Mouse (Mus musculus) kidney, postnatal 0 days (tissue): Measurements from ENCODE around the gene Grid2. TPM values are rescaled to one million over a fixed set of nuclear protein-coding genes. Genes with fewer than 3 reads are reported as not detected.
"Not testable (repeated sequence)": the region's sequence is repeated elsewhere in the genome, so short reads cannot be mapped to it uniquely, and the experiment has no call there.

Experiments used
- ATAC-seq: fragments of 200-750 bp; cut with Nextera tagmentation; replicated peaks from 2 replicates; pipeline ENCODE4 v1.8.0; 2017; ENCODE audit warnings: low read depth, moderate number of reproducible peaks, moderate TSS enrichment, moderate library complexity; ENCODE audit not compliant: low FRiP score
- DNase-seq: peaks from one replicate; pipeline ENCODE4 v3.0.0-alpha.2; 2016; ENCODE audit warnings: low spot score
- H3K27ac ChIP-seq: fragments of 300-500 bp; sonication (generic); 2 replicates; pipeline ENCODE4 v1.5.1; 2014; ENCODE audit warnings: mild to moderate bottlenecking
- H3K27me3 ChIP-seq: fragments of 300-500 bp; sonication (generic); 2 replicates; pipeline ENCODE4 v1.6.1; 2014; ENCODE audit warnings: low read length, mixed read lengths; ENCODE audit not compliant: insufficient read depth
- H3K36me3 ChIP-seq: fragments of 300-500 bp; sonication (generic); 2 replicates; pipeline ENCODE4 v1.6.1; 2014; ENCODE audit warnings: low read length, mixed read lengths; ENCODE audit not compliant: insufficient read depth
- H3K4me1 ChIP-seq: fragments of 300-500 bp; sonication (generic); replicated peaks from 2 replicates; pipeline ENCODE4 v1.6.1; 2014; ENCODE audit warnings: antibody characterized with exemption, low read length, mixed read lengths; ENCODE audit not compliant: insufficient read depth
- H3K4me2 ChIP-seq: fragments of 300-500 bp; sonication (generic); 2 replicates; pipeline ENCODE4 v1.6.1; 2014; ENCODE audit warnings: mild to moderate bottlenecking, low read length, moderate library complexity, mixed read lengths
- H3K4me3 ChIP-seq: fragments of 300-500 bp; sonication (generic); replicated peaks from 2 replicates; pipeline ENCODE4 v1.5.1; 2014; ENCODE audit warnings: low read depth, low read length
- H3K9ac ChIP-seq: fragments of 300-500 bp; sonication (generic); 2 replicates; pipeline ENCODE4 v1.6.1; 2014; ENCODE audit warnings: low read depth, low read length
- H3K9me3 ChIP-seq: fragments of 300-500 bp; sonication (generic); replicated peaks from 2 replicates; pipeline ENCODE4 v1.6.1; 2016; ENCODE audit warnings: low read length, inconsistent platforms, mixed read lengths
- CTCF ChIP-seq: IDR thresholded peaks from 2 replicates; pipeline ENCODE4 v1.5.1; 2016; ENCODE audit warnings: antibody characterized with exemption, low read depth, mild to moderate bottlenecking, moderate library complexity
- WGBS: fragments of 180-500 bp; shearing (Covaris S2); extraction: QIAGEN DNeasy Blood & Tissue Kit; methylation state at CpG from one replicate; pipeline ENCODE4 v1.1.7; 2014; 5-methylcytosine and 5-hydroxymethylcytosine counted together
- polyA plus RNA-seq: library from polyadenylated mRNA; unstranded; fragments of >200 nt; fragmentation: Nextera tagmentation; extraction: Ambion mirVana; gene quantifications from 2 replicates; pipeline ENCODE4 v1.2.1, GENCODE M21; 2015

The Grid2 gene
- polyA plus RNA-seq, 1 experiment from 2014 or later: 0.21 TPM

- TF ChIP-seq CTCF: no peak
- H3K9me3 ChIP-seq: no peaks in the 10 kb centered on the region
Observed at GRCm38 (mm10) chr6:63448175-63448574, 192.5 kb downstream of the Grid2 start.

GRCm38 (mm10) chr6:63482141-63482540, 226.5 kb downstream of the Grid2 start:
- no peaks in the 10 kb centered on the region for H3K27me3 ChIP-seq
- no peaks in the 10 kb centered on the region for H3K36me3 ChIP-seq
- no peak overlapping the region for H3K4me3 ChIP-seq
- no peaks in the 10 kb centered on the region for H3K9me3 ChIP-seq
- 85% methylated on average over 1 of the region's 1 CpGs for WGBS
- no peak for ATAC-seq
- H3K9ac ChIP-seq: no peak overlapping the region
- no peaks in the 10 kb centered on the region for H3K4me1 ChIP-seq
- H3K27ac ChIP-seq: no peak overlapping the region
- DNase-seq: no peak
- no peak overlapping the region for H3K4me2 ChIP-seq
- no peak for TF ChIP-seq CTCF

More at GRCm38 (mm10) chr6:63448175-63448574, 192.5 kb downstream of the Grid2 start:
- no peak overlapping the region for H3K9ac ChIP-seq
- DNase-seq (no peak), ATAC-seq (no peak)
- no peaks in the 10 kb centered on the region for H3K4me1 ChIP-seq
- H3K36me3 ChIP-seq: no peaks in the 10 kb centered on the region
- H3K27ac ChIP-seq: no peak overlapping the region
- H3K27me3 ChIP-seq: no peaks in the 10 kb centered on the region
- no peak overlapping the region for H3K4me3 ChIP-seq
- WGBS: 68% methylated on average over 2 of the region's 2 CpGs
- H3K4me2 ChIP-seq: no peak overlapping the region

GRCm38 (mm10) chr6:63515016-63515415, 259.3 kb downstream of the Grid2 start:
- no peak for TF ChIP-seq CTCF

GRCm38 (mm10) chr6:63515957-63516356, 260.3 kb downstream of the Grid2 start:
- H3K4me1 ChIP-seq: no peaks in the 10 kb centered on the region
- no peaks in the 10 kb centered on the region for H3K9me3 ChIP-seq
- no peak overlapping the region for H3K9ac ChIP-seq
- DNase-seq (no peak), ATAC-seq (no peak)
- no peak overlapping the region for H3K27ac ChIP-seq
- H3K36me3 ChIP-seq: no peaks in the 10 kb centered on the region
- H3K4me2 ChIP-seq: no peak overlapping the region
- no peak overlapping the region for H3K4me3 ChIP-seq
- H3K27me3 ChIP-seq: no peaks in the 10 kb centered on the region
- no peak for TF ChIP-seq CTCF
- WGBS: 80% methylated on average over 6 of the region's 6 CpGs

More at GRCm38 (mm10) chr6:63515016-63515415, 259.3 kb downstream of the Grid2 start:
- no peak overlapping the region for H3K4me3 ChIP-seq
- no peaks in the 10 kb centered on the region for H3K4me1 ChIP-seq
- no peak overlapping the region for H3K9ac ChIP-seq
- 94% methylated on average over 1 of the region's 1 CpGs for WGBS
- no peaks in the 10 kb centered on the region for H3K9me3 ChIP-seq
- DNase-seq: no peak
- no peak overlapping the region for H3K27ac ChIP-seq
- ATAC-seq: no peak
- no peaks in the 10 kb centered on the region for H3K36me3 ChIP-seq
- no peaks in the 10 kb centered on the region for H3K27me3 ChIP-seq
- no peak overlapping the region for H3K4me2 ChIP-seq

GRCm38 (mm10) chr6:63531751-63532150, 276.1 kb downstream of the Grid2 start:
- Histone ChIP-seq H3K4me3 (no peak overlapping the region), H3K27me3 (no peaks in the 10 kb centered on the region), H3K4me2 (no peak overlapping the region), H3K9me3 (no peaks in the 10 kb centered on the region), H3K36me3 (no peaks in the 10 kb centered on the region), H3K9ac (no peak overlapping the region), H3K27ac (no peak overlapping the region), H3K4me1 (no peaks in the 10 kb centered on the region)
- no peak for TF ChIP-seq CTCF
- WGBS: 80% methylated on average over 2 of the region's 2 CpGs
- DNase-seq: no peak
- no peak for ATAC-seq

GRCm38 (mm10) chr6:63532901-63533300, 277.2 kb downstream of the Grid2 start:
- no peak for DNase-seq
- no peaks in the 10 kb centered on the region for H3K4me1 ChIP-seq
- H3K27me3 ChIP-seq: no peaks in the 10 kb centered on the region
- ATAC-seq: no peak
- H3K36me3 ChIP-seq: no peaks in the 10 kb centered on the region
- no peak overlapping the region for H3K27ac ChIP-seq
- no peak for TF ChIP-seq CTCF
- H3K4me2 ChIP-seq: no peak overlapping the region
- no peak overlapping the region for H3K9ac ChIP-seq
- no peak overlapping the region for H3K4me3 ChIP-seq
- no peaks in the 10 kb centered on the region for H3K9me3 ChIP-seq

GRCm38 (mm10) chr6:63547741-63548140, 292.1 kb downstream of the Grid2 start:
- Histone ChIP-seq H3K4me3 (no peak overlapping the region), H3K9ac (no peak overlapping the region), H3K4me2 (no peak overlapping the region), H3K9me3 (no peaks in the 10 kb centered on the region), H3K27ac (no peak overlapping the region), H3K4me1 (no peaks in the 10 kb centered on the region), H3K27me3 (no peaks in the 10 kb centered on the region), H3K36me3 (no peaks in the 10 kb centered on the region)
- no peak for TF ChIP-seq CTCF
- 63% methylated on average over 4 of the region's 4 CpGs for WGBS
- no peak for DNase-seq
- no peak for ATAC-seq

GRCm38 (mm10) chr6:63568741-63569140, 313.1 kb downstream of the Grid2 start:
- H3K36me3 ChIP-seq, H3K27me3 ChIP-seq, ATAC-seq, H3K9ac ChIP-seq, H3K9me3 ChIP-seq, H3K27ac ChIP-seq, H3K4me2 ChIP-seq, H3K4me3 ChIP-seq, H3K4me1 ChIP-seq, DNase-seq: not testable (repeated sequence)
- WGBS: 97% methylated on average over 1 of the region's 1 CpGs
